ENCODE assay signal across 8 mouse cellular contexts in the genomic region with DNA sequence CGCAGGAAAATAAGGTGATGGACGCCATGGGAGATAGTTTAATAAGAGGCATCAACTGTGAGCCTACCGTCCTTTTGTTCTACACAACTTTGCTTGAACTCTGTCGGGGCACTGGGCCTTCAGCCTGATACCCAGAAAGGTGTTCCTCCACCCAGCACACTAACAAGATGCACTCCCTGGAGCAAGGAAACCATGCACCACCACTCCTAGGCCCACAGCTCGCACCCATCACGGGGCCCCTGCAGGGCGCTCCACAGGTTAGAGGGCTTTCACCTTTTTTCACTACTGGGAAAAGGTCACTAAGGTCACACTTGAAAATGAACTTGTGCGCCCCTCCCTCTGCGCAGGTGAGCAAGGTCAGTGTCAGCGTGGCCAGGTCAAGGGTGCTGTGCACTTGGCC. TPM values are rescaled to one million over a fixed set of nuclear protein-coding genes. Genes with fewer than 3 reads are reported as not detected.
A peak's percentile ranks its signal among the peaks of the same experiment; 100 is the strongest.
DNase-seq lines count a peak whose midpoint lies in the region; ATAC-seq and TF ChIP-seq lines count a peak whose summit lies in the region.

No protein-coding gene starts in this region.

- H3K4me2 ChIP-seq in midbrain, embryonic 13.5 days (replicated peaks) = peak overlapping the region; percentile 79

- peaks cover 42% of the 10 kb centered on the region for H3K79me2 ChIP-seq in C2C12 (ENCODE audit: control insufficient read depth, insufficient read depth)

- ATAC-seq in inflammation-experienced regulatory T-cells, adult 6 months = peak; percentile 26
- ATAC-seq in midbrain, embryonic 13.5 days = peak; percentile 32; the same call in 1 of the 2 replicates

- H3K9me3 ChIP-seq in heart, embryonic 10.5 days = no peaks in the 10 kb centered on the region
- H3K9me3 ChIP-seq in midbrain, embryonic 13.5 days = no peaks in the 10 kb centered on the region

- TF ChIP-seq POLR2A in embryonic fibroblast, embryonic 13.5 days (IDR thresholded peaks at IDR 0.05; ENCODE audit: low read depth, low read length) = no peak

- no peak for DNase-seq in heart, embryonic 10.5 days (ENCODE audit: low spot score)
- DNase-seq in heart, adult 11 months = no peak
- DNase-seq in gastrocnemius, postnatal 14 days = no peak
- no peak for DNase-seq in right cerebral cortex, postnatal 14 days

- H3ac ChIP-seq in C2C12 (ENCODE audit: control insufficient read depth, insufficient read length, low read depth) = peak overlapping the region; percentile 89

- peaks cover 35% of the 10 kb centered on the region for H3K79me3 ChIP-seq in C2C12 (ENCODE audit: low read depth)

- peak overlapping the region; percentile 99 for H3K27ac ChIP-seq in heart, embryonic 10.5 days
- no peak overlapping the region for H3K27ac ChIP-seq in embryonic fibroblast, embryonic 13.5 days (ENCODE audit: insufficient read depth, low read length)
- 0 out of 2 replicates have a peak overlapping the region, but pooled peaks have one; percentile 49 for H3K27ac ChIP-seq in midbrain, embryonic 13.5 days

- H3K36me3 ChIP-seq in heart, embryonic 10.5 days = peaks cover 64% of the 10 kb centered on the region
- peaks cover 67% of the 10 kb centered on the region for H3K36me3 ChIP-seq in C2C12 (ENCODE audit: control insufficient read depth, insufficient read depth)
- H3K36me3 ChIP-seq in midbrain, embryonic 13.5 days = peaks cover 50% of the 10 kb centered on the region

- peaks cover 11% of the 10 kb centered on the region for H3K4me1 ChIP-seq in heart, embryonic 10.5 days
- no peaks in the 10 kb centered on the region for H3K4me1 ChIP-seq in embryonic fibroblast, embryonic 13.5 days (ENCODE audit: control insufficient read depth, insufficient read depth, low read length)
- peaks cover 22% of the 10 kb centered on the region for H3K4me1 ChIP-seq in midbrain, embryonic 13.5 days (replicated peaks)

- intact Hi-C loops in gastrocnemius, postnatal 14 days (cut with DNase I; ENCODE audit: low total_unique reads) = no loop called here

- H3K27me3 ChIP-seq in heart, embryonic 10.5 days (ENCODE audit: insufficient read depth, poor library complexity, severe bottlenecking) = no peaks in the 10 kb centered on the region
- no peaks in the 10 kb centered on the region for H3K27me3 ChIP-seq in C2C12 (ENCODE audit: control insufficient read depth, insufficient read depth, insufficient read length)
- no peaks in the 10 kb centered on the region for H3K27me3 ChIP-seq in midbrain, embryonic 13.5 days

- H3K9ac ChIP-seq in midbrain, embryonic 13.5 days (replicated peaks) = peak overlapping the region; percentile 73

- TF ChIP-seq CTCF in C2C12 (IDR thresholded peaks at IDR 0.05; ENCODE audit: control insufficient read depth, insufficient read depth, insufficient read length) = no peak
- TF ChIP-seq CTCF in embryonic fibroblast, embryonic 13.5 days (IDR thresholded peaks at IDR 0.05; ENCODE audit: borderline replicate concordance, insufficient read depth, low read length) = no peak

- peak overlapping the region; percentile 81 for H3K4me3 ChIP-seq in heart, embryonic 10.5 days
- H3K4me3 ChIP-seq in C2C12 (ENCODE audit: insufficient read depth, poor library complexity, severe bottlenecking) = peak overlapping the region; percentile 68
- peak overlapping the region; percentile 62 for H3K4me3 ChIP-seq in embryonic fibroblast, embryonic 13.5 days (ENCODE audit: insufficient read depth, low read length)
- H3K4me3 ChIP-seq in midbrain, embryonic 13.5 days (replicated peaks) = peak overlapping the region; percentile 79

- WGBS in heart, embryonic 10.5 days = 35% methylated on average over 10 of the region's 10 CpGs
- WGBS in midbrain, embryonic 13.5 days = 42% methylated on average over 10 of the region's 10 CpGs

TF ChIP-seq in C2C12, 6 proteins besides CTCF, POLR2A, EP300 and RAD21:
- TF ChIP-seq MAX (IDR thresholded peaks at IDR 0.05) = no peak
- TF ChIP-seq FOSL1 (IDR thresholded peaks at IDR 0.05; ENCODE audit: insufficient read depth, low read length, poor library complexity, severe bottlenecking) = no peak
- TF ChIP-seq CEBPB (IDR thresholded peaks at IDR 0.05; ENCODE audit: low read depth) = no peak
- TF ChIP-seq USF1 (IDR thresholded peaks at IDR 0.05; ENCODE audit: low read depth) = no peak
- TF ChIP-seq MYOG (IDR thresholded peaks at IDR 0.05; ENCODE audit: control insufficient read depth, extremely low read depth, insufficient read length) = no peak
- no peak for TF ChIP-seq MYOD1 (IDR thresholded peaks at IDR 0.05; ENCODE audit: control insufficient read depth, insufficient read length, low read depth)

RNA-seq across cellular contexts. Expression of a gene that starts 0.5 kb away (rescaled TPM):
- 675 and 791 TPM in 2 replicates for polyA plus RNA-seq in heart, embryonic 10.5 days (2016; fragmentation: Nextera tagmentation; extraction: Ambion mirVana)
- polyA plus RNA-seq in C2C12 (2012; fragmentation: generic; extraction: Trizol) = 827 TPM
- 240 and 279 TPM in 2 replicates for polyA plus RNA-seq in embryonic fibroblast, embryonic 13.5 days (2011; ENCODE audit: insufficient read length, low read depth, missing spikeins)
- polyA plus RNA-seq in inflammation-experienced regulatory T-cells, adult 6 months (2017; shearing (Covaris generic)) = 100 to 1,000 TPM; 583 to 771 (median 610) TPM
- 768 and 784 TPM in 2 replicates for polyA plus RNA-seq in midbrain, embryonic 13.5 days (2015; fragmentation: Nextera tagmentation; extraction: Ambion mirVana)
- total RNA-seq in gastrocnemius, postnatal 14 days (2021) = 1,000 to 10,000 TPM; 1,038 to 1,188 TPM

RNA-seq across cellular contexts. Expression of a gene that starts 9.5 kb away (rescaled TPM):
- 161 and 170 TPM in 2 replicates for polyA plus RNA-seq in heart, embryonic 10.5 days (2016; fragmentation: Nextera tagmentation; extraction: Ambion mirVana)
- 90.0 TPM for polyA plus RNA-seq in C2C12 (2012; fragmentation: generic; extraction: Trizol)
- polyA plus RNA-seq in embryonic fibroblast, embryonic 13.5 days (2011; ENCODE audit: insufficient read length, low read depth, missing spikeins) = 75.1 and 87.6 TPM in 2 replicates
- polyA plus RNA-seq in inflammation-experienced regulatory T-cells, adult 6 months (2017; shearing (Covaris generic)) = 100 to 1,000 TPM in 1 of 3 experiments, 10 to 100 TPM in 2; 69.4 to 146 (median 73.1) TPM
- 108 and 115 TPM in 2 replicates for polyA plus RNA-seq in midbrain, embryonic 13.5 days (2015; fragmentation: Nextera tagmentation; extraction: Ambion mirVana)
- 10 to 100 TPM; 54.1 to 62.6 TPM for total RNA-seq in gastrocnemius, postnatal 14 days (2021)

RNA-seq across cellular contexts. Expression of a gene that starts 12.9 kb away (rescaled TPM):
- polyA plus RNA-seq in heart, embryonic 10.5 days (2016; fragmentation: Nextera tagmentation; extraction: Ambion mirVana) = 7.6 and 12.0 TPM in 2 replicates
- not detected for polyA plus RNA-seq in C2C12 (2012; fragmentation: generic; extraction: Trizol)
- not detected in 2 replicates for polyA plus RNA-seq in embryonic fibroblast, embryonic 13.5 days (2011; ENCODE audit: insufficient read length, low read depth, missing spikeins)
- under 1 TPM in 1 of 3 experiments, not detected in 2; 0.25 TPM for polyA plus RNA-seq in inflammation-experienced regulatory T-cells, adult 6 months (2017; shearing (Covaris generic))
- polyA plus RNA-seq in midbrain, embryonic 13.5 days (2015; fragmentation: Nextera tagmentation; extraction: Ambion mirVana) = 0.98 and 1.5 TPM in 2 replicates
- total RNA-seq in gastrocnemius, postnatal 14 days (2021) = under 1 TPM in 1 of 2 experiments, not detected in 1; 0.14 TPM

RNA-seq across cellular contexts. Expression of a gene that starts 24.5 kb away (rescaled TPM):
- 124 and 133 TPM in 2 replicates for polyA plus RNA-seq in heart, embryonic 10.5 days (2016; fragmentation: Nextera tagmentation; extraction: Ambion mirVana)
- polyA plus RNA-seq in C2C12 (2012; fragmentation: generic; extraction: Trizol) = 188 TPM
- polyA plus RNA-seq in embryonic fibroblast, embryonic 13.5 days (2011; ENCODE audit: insufficient read length, low read depth, missing spikeins) = 143 and 186 TPM in 2 replicates
- polyA plus RNA-seq in inflammation-experienced regulatory T-cells, adult 6 months (2017; shearing (Covaris generic)) = 100 to 1,000 TPM in 2 of 3 experiments, 10 to 100 TPM in 1; 96.3 to 113 (median 109) TPM
- polyA plus RNA-seq in midbrain, embryonic 13.5 days (2015; fragmentation: Nextera tagmentation; extraction: Ambion mirVana) = 66.1 and 74.5 TPM in 2 replicates
- 10 to 100 TPM; 35.9 to 46.1 TPM for total RNA-seq in gastrocnemius, postnatal 14 days (2021)

RNA-seq across cellular contexts. Expression of a gene that starts 47.8 kb away (rescaled TPM):
- polyA plus RNA-seq in heart, embryonic 10.5 days (2016; fragmentation: Nextera tagmentation; extraction: Ambion mirVana) = 124 and 133 TPM in 2 replicates
- 60.0 TPM for polyA plus RNA-seq in C2C12 (2012; fragmentation: generic; extraction: Trizol)
- 31.3 and 33.2 TPM in 2 replicates for polyA plus RNA-seq in embryonic fibroblast, embryonic 13.5 days (2011; ENCODE audit: insufficient read length, low read depth, missing spikeins)
- 10 to 100 TPM; 47.4 to 61.1 (median 53.4) TPM for polyA plus RNA-seq in inflammation-experienced regulatory T-cells, adult 6 months (2017; shearing (Covaris generic))
- polyA plus RNA-seq in midbrain, embryonic 13.5 days (2015; fragmentation: Nextera tagmentation; extraction: Ambion mirVana) = 123 and 136 TPM in 2 replicates
- total RNA-seq in gastrocnemius, postnatal 14 days (2021) = 10 to 100 TPM; 28.5 to 29.4 TPM
